Mouse (Mus musculus) MEL (cell line): ENCODE results near the gene Pdgfa.

Experiments
- CHD1 ChIP-seq: IDR thresholded peaks from 2 replicates; pipeline ENCODE4 v1.6.1; 2012; ENCODE audit warnings: low read depth, mild to moderate bottlenecking, inconsistent platforms, low read length, improper control_type of control experiment
- CTCF ChIP-seq, 3 experiments: IDR thresholded peaks in 2 of 3; conservative IDR thresholded peaks in 1 of 3; 2 replicates each; pipeline ENCODE4 v1.5.1; 2011 to 2012; ENCODE audit warnings: low read length in 3 of 3, low read depth in 2 of 3, mild to moderate bottlenecking in 2 of 3, improper control_type of control experiment in 1 of 3, inconsistent platforms in 1 of 3, mixed read lengths in 1 of 3, moderate library complexity in 1 of 3; ENCODE audit not compliant: control insufficient read depth in 1 of 3, insufficient read depth in 1 of 3, poor library complexity in 1 of 3, severe bottlenecking in 1 of 3
- E2F4 ChIP-seq: IDR thresholded peaks from 2 replicates; pipeline ENCODE4 v1.6.1; 2011; ENCODE audit warnings: low read depth, low read length, improper control_type of control experiment, borderline replicate concordance
- EP300 ChIP-seq, 2 experiments: IDR thresholded peaks; 2 replicates each; pipeline ENCODE4 v1.6.1; 2011; ENCODE audit warnings: improper control_type of control experiment in 2 of 2, low read length in 2 of 2, low read depth in 1 of 2, mild to moderate bottlenecking in 1 of 2
- GATA1 ChIP-seq: IDR thresholded peaks from 2 replicates; pipeline ENCODE4 v1.6.1; 2011; ENCODE audit warnings: low read depth, low read length, improper control_type of control experiment
- MYC ChIP-seq: IDR thresholded peaks from 2 replicates; pipeline ENCODE4 v1.6.1; 2011; ENCODE audit warnings: low read depth, mild to moderate bottlenecking, low read length, improper control_type of control experiment, moderate library complexity
- POLR2A ChIP-seq, 2 experiments: IDR thresholded peaks; 2 replicates each; pipeline ENCODE4 v1.6.1; 2011 to 2012; ENCODE audit warnings: low read length in 2 of 2, mild to moderate bottlenecking in 2 of 2, control low read depth in 1 of 2, improper control_type of control experiment in 1 of 2, low read depth in 1 of 2, moderate library complexity in 1 of 2; ENCODE audit not compliant: control insufficient read depth in 1 of 2, insufficient read depth in 1 of 2, poor library complexity in 1 of 2
- POLR2AphosphoS5 ChIP-seq: IDR thresholded peaks from 2 replicates; pipeline ENCODE4 v1.6.1; 2012; ENCODE audit warnings: low read depth, borderline replicate concordance, mild to moderate bottlenecking, inconsistent platforms, low read length, moderate library complexity, mixed read lengths
- RCOR1 ChIP-seq: IDR thresholded peaks from 2 replicates; pipeline ENCODE4 v1.6.1; 2012; ENCODE audit warnings: low read depth, mild to moderate bottlenecking, inconsistent platforms, low read length, improper control_type of control experiment
- SMC3 ChIP-seq: IDR thresholded peaks from 2 replicates; pipeline ENCODE4 v1.6.1; 2011; ENCODE audit warnings: low read depth, low read length, improper control_type of control experiment
- ZNF384 ChIP-seq: IDR thresholded peaks from 2 replicates; pipeline ENCODE4 v1.6.1; 2012; ENCODE audit warnings: low read depth, mild to moderate bottlenecking, inconsistent platforms, low read length, improper control_type of control experiment

GRCm38 (mm10) chr5:138951305-138951704 is 45.9 kb downstream of the Pdgfa start:
- TF ChIP-seq E2F4 = no peak
- TF ChIP-seq CHD1 = no peak
- TF ChIP-seq GATA1 = no peak
- no peak for TF ChIP-seq POLR2A (IDR thresholded peaks at IDR 0.05; ENCODE audit: control insufficient read depth in 1 of 2, insufficient read depth in 1 of 2, low read depth in 1 of 2, low read length in 2 of 2, poor library complexity in 1 of 2)
- TF ChIP-seq MYC = no peak
- TF ChIP-seq CTCF (IDR thresholded peaks at IDR 0.05 in 2 of 3, conservative IDR thresholded peaks at IDR 0.05 in 1 of 3; ENCODE audit: control insufficient read depth in 1 of 3, insufficient read depth in 1 of 3, low read depth in 2 of 3, low read length in 3 of 3, poor library complexity in 1 of 3, severe bottlenecking in 1 of 3) = no peak
- no peak for TF ChIP-seq EP300 (IDR thresholded peaks at IDR 0.05; ENCODE audit: low read depth in 1 of 2, low read length in 2 of 2)
- TF ChIP-seq POLR2AphosphoS5 = no peak
- no peak for TF ChIP-seq ZNF384
- no peak for TF ChIP-seq RCOR1
- TF ChIP-seq SMC3 = no peak
